Mouse (Mus musculus) forebrain, embryonic 15.5 days (tissue): ENCODE data around the gene Eif2ak4. TPM values are rescaled to one million over a fixed set of nuclear protein-coding genes. Genes with fewer than 3 reads are reported as not detected.

Experiments used
- ATAC-seq: fragments of 200-750 bp; cut with Nextera tagmentation; replicated peaks from 2 replicates; pipeline ENCODE4 v1.8.0; 2017; ENCODE audit warnings: mild to moderate bottlenecking, moderate TSS enrichment, moderate library complexity
- H3K27ac ChIP-seq: fragments of 300-500 bp; sonication (generic); replicated peaks from 2 replicates; pipeline ENCODE4 v1.5.1; 2015; ENCODE audit warnings: mild to moderate bottlenecking, inconsistent platforms
- H3K27me3 ChIP-seq: fragments of 300-500 bp; sonication (generic); 2 replicates; pipeline ENCODE4 v1.6.1; 2015; ENCODE audit warnings: inconsistent platforms
- H3K36me3 ChIP-seq: fragments of 300-500 bp; sonication (generic); 2 replicates; pipeline ENCODE4 v1.6.1; 2015; ENCODE audit warnings: mild to moderate bottlenecking, inconsistent platforms
- H3K4me1 ChIP-seq: fragments of 300-500 bp; sonication (generic); 2 replicates; pipeline ENCODE4 v1.6.1; 2015; ENCODE audit warnings: inconsistent platforms
- H3K4me2 ChIP-seq: fragments of 300-500 bp; sonication (generic); replicated peaks from 2 replicates; pipeline ENCODE4 v1.6.1; 2015; ENCODE audit warnings: mild to moderate bottlenecking, inconsistent platforms
- H3K4me3 ChIP-seq: fragments of 300-500 bp; sonication (generic); 2 replicates; pipeline ENCODE4 v1.5.1; 2015; ENCODE audit warnings: mild to moderate bottlenecking, inconsistent platforms
- H3K9ac ChIP-seq: fragments of 300-500 bp; sonication (generic); replicated peaks from 2 replicates; pipeline ENCODE4 v1.6.1; 2015; ENCODE audit warnings: mild to moderate bottlenecking, inconsistent platforms
- H3K9me3 ChIP-seq: fragments of 300-500 bp; sonication (generic); 2 replicates; pipeline ENCODE4 v1.6.1; 2016; ENCODE audit warnings: inconsistent platforms
- WGBS: fragments of 180-500 bp; shearing (Covaris S2); methylation state at CpG from one replicate; pipeline ENCODE4 v1.1.7; 2015; ENCODE audit warnings: mixed read lengths; 5-methylcytosine and 5-hydroxymethylcytosine counted together
- polyA plus RNA-seq: library from polyadenylated mRNA; unstranded; fragments of >200 nt; fragmentation: Nextera tagmentation; extraction: Ambion mirVana; gene quantifications from 2 replicates; pipeline ENCODE4 v1.2.1, GENCODE M21; 2015

Eif2ak4 gene
- polyA plus RNA-seq, 1 experiment from 2014 or later: 8.1 TPM

GRCm38 (mm10) chr2:118522265-118522664 is 133.8 kb downstream of the Eif2ak4 start:
- no peaks in the 10 kb centered on the region for H3K27me3 ChIP-seq
- H3K9ac ChIP-seq: no peak overlapping the region
- no peak for ATAC-seq
- no peak overlapping the region for H3K4me3 ChIP-seq
- H3K4me2 ChIP-seq: no peak overlapping the region
- H3K36me3 ChIP-seq: no peaks in the 10 kb centered on the region
- H3K9me3 ChIP-seq: no peaks in the 10 kb centered on the region
- no peak overlapping the region for H3K27ac ChIP-seq
- WGBS: 59% methylated on average over 2 of the region's 2 CpGs
- H3K4me1 ChIP-seq: peaks cover 7% of the 10 kb centered on the region; the same call in 1 of the 2 replicates

- Histone ChIP-seq H3K4me1 (peaks cover 7% of the 10 kb centered on the region; the same call in 1 of the 2 replicates), H3K4me3 (no peak overlapping the region), H3K9ac (no peak overlapping the region), H3K4me2 (no peak overlapping the region), H3K9me3 (no peaks in the 10 kb centered on the region), H3K27ac (no peak overlapping the region), H3K36me3 (no peaks in the 10 kb centered on the region), H3K27me3 (no peaks in the 10 kb centered on the region)
- WGBS: 42% methylated on average over 5 of the region's 5 CpGs
- ATAC-seq: no peak
These were observed 134.8 kb downstream of the Eif2ak4 start for GRCm38 (mm10) chr2:118523163-118523730.

GRCm38 (mm10) chr2:118524811-118525210 is 136.4 kb downstream of the Eif2ak4 start:
- ATAC-seq: no peak
- Histone ChIP-seq H3K9me3 (no peaks in the 10 kb centered on the region), H3K36me3 (no peaks in the 10 kb centered on the region), H3K27ac (no peak overlapping the region), H3K4me1 (peaks cover 11% of the 10 kb centered on the region; the same call in 1 of the 2 replicates), H3K4me3 (no peak overlapping the region), H3K27me3 (no peaks in the 10 kb centered on the region), H3K9ac (no peak overlapping the region), H3K4me2 (no peak overlapping the region)
- 81% methylated on average over 3 of the region's 3 CpGs for WGBS

Other genes starting within 250 kb of the Eif2ak4 start
- gene Fsip1, start 131.7 kb upstream of the Eif2ak4 start, polyA plus RNA-seq: 3.3 TPM in 2 replicates
- gene Gpr176, start 15.2 kb upstream of the Eif2ak4 start, polyA plus RNA-seq: 4.0 and 5.2 TPM in 2 replicates
- gene Srp14, start 91.1 kb downstream of the Eif2ak4 start, polyA plus RNA-seq: 332 and 333 TPM in 2 replicates
- 1.3 and 1.8 TPM in 2 replicates for gene Bmf, start 161.1 kb downstream of the Eif2ak4 start, polyA plus RNA-seq
- gene Bub1b, start 209.6 kb downstream of the Eif2ak4 start, polyA plus RNA-seq: 42.9 and 46.0 TPM in 2 replicates